Mouse (Mus musculus) gastrocnemius, adult 8-10 months (tissue): ENCODE results near the gene Myo9a. TPM values are rescaled to one million over a fixed set of nuclear protein-coding genes. Genes with fewer than 3 reads are reported as not detected.
"Not testable (repeated sequence)": the region's sequence is repeated elsewhere in the genome, so short reads cannot be mapped to it uniquely, and the experiment has no call there.

Source experiments
- DNase-seq, 2 experiments: peaks; one replicate each; pipeline ENCODE4 v3.0.0; 2022; ENCODE audit warnings: low spot score in 2 of 2
- total RNA-seq, 4 experiments: library from RNA; stranded (reverse); gene quantifications; 2 replicates each; pipeline ENCODE4 v1.2.4; 2022

Myo9a gene
- total RNA-seq, 4 experiments from 2014 or later: 7.1 to 8.6 (median 7.4) TPM

DNA sequence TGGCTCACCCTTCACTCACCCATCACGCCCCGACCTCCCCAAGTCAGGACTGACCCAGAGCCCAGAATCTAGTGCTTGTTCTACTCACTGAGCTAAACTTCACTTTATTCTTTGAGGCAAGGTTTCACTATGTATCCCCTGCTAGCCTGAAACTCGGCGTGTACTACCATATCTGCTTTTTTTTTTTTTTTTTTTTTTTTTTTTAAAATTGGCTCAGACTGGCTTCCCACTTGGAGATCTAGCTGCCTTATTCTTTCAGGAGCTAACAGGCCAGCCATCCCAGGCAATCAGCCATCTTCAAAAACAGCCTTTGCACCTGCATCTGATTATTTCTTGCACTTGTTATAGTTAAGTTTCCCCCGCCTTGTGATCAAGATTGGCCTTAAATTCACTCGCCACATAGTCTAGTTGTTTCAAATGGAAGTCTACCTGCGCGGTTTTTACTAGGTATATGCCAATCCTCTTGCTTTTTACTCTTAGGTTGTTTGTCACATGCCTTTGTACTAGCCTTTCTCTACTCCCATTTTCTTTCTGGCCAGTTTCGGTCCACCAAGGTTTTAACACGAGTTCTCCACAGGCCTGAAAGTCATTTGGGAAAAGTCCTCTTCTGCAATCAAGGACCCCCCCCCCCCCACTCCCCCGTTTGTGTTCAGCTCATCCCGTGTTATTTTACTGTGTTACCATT is 973 bp upstream of the Myo9a start:
- DNase-seq: no peak

DNA sequence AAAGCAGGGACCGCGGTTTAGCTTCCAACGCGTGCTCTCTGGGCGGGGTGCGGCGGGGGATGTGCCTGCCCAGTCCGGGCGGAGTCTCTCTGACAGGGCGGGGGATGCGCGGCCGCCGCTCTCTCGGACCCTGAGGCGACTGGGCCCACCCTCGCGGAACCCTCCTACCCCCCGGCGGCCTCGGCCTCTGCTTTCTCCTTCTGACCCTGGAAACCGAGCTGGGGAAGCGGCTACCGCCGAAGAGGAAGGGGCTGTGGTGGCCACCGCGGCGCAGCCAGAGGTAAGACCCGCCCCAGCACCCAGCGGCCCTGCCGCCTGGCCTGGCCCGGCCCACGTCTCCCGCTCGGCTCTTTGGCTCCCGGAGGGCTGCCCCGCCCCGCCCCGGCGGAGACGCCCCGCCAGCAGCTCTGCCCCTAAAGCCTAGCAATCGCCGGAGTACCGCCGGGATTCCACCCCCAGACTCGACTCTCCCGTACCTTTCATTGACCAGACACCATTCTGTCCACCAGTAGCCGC is 428 bp downstream of the Myo9a start:
- DNase-seq: peak; percentile 85 to 88

DNA sequence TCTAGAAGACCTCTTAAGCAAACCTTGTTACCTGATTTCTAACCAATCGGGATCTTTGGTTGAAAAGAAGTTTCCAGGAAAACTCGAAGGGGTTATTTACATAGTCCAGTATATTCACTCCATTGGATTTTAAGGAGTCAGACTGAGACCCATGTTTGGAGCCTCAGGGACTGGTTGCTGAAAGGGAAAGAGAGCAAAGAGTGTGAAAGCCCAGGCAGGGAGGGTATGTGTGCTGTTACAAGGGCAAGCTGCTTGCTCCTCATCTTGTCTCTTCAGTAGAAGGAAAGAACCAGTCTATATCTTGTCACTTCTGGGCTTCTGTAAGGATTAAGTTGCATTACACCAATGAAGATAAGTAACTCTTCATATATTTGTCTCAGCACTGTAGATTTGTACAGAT is 1.3 kb downstream of the Myo9a start:
- no peak for DNase-seq

DNA sequence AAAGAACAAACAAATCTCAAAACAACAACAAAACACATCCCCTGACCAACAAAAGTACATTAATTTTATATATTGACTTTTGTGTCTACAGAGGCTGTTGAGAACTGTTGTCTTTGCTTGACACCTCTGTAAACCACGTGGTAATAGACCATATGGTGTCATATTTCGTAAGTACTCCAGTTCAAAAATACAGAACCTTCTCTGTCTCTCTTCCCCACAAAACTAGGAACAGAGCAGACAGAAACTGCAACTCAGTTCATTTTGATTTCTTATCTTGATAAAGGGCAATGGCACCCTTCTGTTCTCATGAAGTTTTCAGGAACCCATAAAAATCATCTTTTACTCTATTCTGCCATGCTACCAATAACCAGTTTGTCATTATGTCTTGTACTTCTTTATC is 4.5 kb downstream of the Myo9a start:
- DNase-seq: no peak

DNA sequence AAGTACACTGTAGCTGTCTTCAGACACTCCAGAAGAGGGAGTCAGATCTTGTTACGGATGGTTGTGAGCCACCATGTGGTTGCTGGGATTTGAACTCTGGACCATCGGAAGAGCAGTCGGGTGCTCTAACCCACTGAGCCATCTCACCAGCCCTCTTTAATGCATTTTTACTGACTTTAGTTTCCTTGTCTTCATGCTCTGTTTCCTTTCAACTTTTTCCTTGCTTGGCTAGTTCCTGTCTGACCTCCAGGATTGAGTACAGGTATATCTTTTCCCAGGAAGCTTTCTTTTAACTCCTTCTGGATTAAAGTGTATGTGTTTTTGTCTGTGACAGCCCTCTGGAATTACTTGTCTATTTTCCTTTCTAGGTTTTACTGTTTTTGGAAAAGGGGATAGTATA is 6.3 kb downstream of the Myo9a start:
- not testable (repeated sequence) for DNase-seq

DNA sequence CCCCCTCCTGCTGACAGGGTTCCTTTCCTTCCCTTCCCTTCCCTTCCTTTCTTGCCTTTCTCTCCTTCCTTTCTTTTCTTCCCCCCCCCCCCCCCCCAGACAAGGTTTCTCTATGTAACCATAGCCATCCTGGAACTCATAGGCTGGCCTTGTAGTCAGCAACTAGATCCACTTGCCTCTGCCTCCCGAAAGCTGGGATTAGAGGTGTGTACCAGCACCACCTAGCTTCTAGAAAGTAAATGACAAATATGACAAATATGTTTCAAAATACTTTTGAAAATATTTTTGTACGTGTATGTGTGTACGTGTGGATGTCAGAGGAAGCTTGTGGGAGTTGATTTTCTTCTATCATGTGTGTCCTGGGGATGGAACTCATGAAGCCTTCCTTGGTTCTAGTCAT is 9.8 kb downstream of the Myo9a start:
- no peak for DNase-seq

DNA sequence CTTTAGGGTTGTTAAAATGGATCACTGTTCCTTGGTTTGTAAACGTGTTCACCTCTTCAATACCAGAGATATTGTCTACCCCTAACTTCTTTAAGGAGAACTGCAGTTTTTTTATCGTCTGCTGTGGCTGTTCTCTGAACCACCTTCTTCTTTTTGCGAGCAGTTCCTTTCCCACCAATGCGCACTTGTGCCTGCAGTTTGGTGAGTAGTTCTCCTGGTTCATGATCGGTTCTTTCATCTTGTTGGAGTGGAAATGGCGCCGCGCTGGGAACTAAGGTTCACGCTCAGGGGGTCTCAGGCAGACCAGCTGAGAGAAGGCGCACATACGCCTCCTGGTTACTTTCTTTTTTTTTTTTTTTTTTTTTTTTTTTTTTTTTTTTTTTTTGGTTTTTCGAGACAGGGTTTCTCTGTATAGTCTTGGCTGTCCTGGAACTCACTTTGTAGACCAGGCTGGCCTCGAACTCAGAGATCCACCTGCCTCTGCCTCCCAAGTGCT is 16.3 kb downstream of the Myo9a start:
- not testable (repeated sequence) for DNase-seq

DNA sequence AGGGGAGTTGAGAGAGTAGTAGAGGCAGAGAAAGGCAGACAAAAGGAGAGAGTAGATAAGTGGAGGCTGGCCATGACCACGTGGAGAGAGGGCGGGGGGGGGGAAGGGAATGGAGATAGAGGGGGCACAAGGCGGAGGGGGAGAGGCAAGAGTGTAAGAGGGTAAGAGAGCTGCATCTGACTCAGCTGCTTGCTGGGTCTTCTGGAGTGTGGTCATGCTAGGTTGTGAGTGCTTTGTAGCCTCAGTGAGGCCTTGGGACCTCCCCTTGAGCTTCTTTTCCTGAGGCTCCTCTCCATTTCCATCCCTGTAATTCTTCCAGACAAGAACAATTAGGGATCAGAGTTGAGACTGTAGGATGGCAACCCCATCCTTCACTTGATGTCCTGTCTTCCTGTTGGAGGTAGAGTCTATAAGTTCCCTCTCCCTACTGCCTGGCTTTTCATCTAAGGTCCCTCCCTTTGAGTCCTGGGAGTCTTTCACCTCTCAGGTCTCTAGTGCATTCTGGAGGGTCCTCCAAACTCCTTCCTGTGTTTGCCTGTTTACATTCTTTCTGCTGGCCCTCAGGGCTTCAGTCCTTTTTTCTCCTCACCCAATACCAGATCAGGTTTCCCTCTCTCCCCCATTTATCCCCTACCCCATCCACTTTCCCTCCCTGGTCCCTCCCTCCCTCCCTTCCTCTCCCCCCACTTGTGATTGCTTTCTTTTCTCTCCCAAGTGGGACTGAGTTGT is 55.5 kb downstream of the Myo9a start:
- not testable (repeated sequence) for DNase-seq

DNA sequence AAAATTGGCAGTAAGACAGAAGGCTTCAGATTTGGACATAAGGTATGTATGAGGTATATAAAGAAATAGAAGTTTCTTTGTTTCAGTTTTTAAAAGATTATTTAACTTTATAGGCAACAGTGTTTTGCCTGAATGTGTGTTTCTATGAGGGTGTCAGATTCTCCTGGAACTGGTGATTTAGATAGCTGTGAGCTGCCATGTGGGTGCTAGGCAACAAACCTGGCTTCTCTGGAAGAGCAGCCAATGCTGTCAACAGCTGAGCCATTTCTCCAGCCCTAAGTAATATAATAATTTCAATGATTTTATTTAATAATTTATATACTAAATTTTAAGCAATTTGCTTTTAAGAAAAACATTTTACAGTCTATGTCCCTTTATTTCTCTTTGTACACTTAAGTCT is 133.9 kb downstream of the Myo9a start:
- DNase-seq: no peak

DNA sequence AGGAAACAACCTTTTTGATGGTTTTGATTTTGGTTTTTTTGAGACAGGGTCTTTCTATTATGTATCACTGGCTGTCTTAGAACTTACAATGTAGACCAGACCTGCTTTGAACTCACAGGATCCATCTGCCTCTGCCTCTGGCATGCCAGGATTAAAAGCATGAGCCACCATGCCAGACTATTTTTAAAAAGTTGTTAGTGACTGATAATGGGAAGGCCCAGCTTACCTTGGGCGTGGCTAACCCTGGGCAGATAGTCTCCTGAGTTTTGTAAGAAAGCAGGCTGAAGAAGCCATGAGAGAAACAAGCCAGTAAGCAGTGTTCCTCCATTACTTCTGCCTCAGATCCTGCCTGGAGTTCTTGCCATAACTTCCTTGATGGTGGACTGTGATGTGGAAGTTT is 152.7 kb downstream of the Myo9a start:
- DNase-seq: no peak

DNA sequence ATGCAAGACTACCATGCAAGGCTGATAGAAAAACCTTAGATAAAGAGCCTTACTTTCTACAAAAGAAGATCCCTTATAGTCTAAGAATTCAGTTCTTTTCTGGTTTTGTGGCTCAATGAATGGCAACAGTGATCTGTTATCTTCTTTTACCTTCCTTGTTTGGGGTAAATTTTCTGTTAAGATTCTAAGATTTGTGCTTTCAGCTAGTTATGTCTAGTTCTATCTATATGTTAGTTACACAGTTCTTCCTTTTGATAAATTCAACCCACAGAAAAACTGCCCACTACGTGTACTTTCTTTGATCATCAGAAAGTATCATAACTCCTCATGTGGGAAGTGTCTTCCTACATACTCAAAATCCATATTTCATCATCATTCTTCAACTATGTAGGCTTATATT is 164.1 kb downstream of the Myo9a start:
- no peak for DNase-seq

DNA sequence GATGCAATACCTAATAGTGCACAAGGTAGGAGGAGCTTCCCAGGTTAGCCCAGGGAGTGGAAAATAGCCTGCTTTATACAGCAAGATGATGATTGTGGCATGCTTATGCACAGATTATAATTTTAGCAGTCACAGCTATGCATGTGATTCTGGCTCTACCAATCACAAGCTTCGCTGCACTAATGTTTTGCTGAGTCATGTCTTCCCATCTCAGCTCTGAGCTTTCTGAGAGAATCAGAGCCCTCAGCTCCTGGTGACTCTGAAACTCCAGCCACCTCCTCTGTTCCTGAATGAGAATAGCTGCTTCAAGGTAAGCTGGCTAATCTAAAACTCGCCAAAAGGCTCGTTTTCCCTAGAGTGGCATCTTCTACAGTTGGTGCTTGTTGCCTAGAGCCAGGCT is 179.6 kb downstream of the Myo9a start:
- DNase-seq: no peak

DNA sequence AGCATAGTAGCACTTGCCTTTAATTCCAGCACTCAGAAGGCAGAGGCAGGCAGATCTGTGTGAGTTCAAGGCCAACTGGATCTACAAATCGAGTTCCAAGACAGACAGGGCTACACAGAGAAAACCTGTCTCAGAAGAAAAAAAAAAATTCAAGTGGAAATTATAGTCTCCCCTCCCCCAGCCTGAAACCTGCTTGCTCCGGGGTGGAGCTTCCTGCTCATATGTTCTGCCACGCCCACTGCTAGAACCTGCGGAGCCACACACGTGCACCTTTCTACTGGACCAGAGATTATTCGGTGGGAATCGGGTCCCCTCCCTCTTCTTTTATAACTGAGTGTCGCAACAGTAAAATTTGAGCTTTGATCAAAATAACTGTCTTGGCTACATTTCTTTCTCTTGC is 185.2 kb downstream of the Myo9a start:
- not testable (repeated sequence) for DNase-seq

DNA sequence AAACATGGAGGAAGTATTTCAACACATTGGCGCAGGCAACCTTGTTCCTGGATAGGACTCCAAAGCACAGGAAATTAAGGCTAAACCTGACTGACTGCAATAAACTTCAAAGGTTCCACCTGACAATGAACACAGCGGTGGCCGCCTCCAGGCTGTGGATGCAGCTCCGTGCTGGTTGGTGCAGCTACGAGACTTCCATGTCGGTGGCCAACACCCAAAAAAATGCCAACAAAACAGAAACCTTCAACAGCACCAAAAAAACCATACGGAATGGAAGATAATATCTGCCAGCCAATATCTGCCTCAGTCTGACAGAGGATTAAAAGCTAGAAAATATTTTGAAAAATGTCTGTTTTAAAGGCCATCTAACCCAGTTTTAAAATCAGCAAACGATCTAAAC is 187.8 kb downstream of the Myo9a start:
- DNase-seq: no peak

DNA sequence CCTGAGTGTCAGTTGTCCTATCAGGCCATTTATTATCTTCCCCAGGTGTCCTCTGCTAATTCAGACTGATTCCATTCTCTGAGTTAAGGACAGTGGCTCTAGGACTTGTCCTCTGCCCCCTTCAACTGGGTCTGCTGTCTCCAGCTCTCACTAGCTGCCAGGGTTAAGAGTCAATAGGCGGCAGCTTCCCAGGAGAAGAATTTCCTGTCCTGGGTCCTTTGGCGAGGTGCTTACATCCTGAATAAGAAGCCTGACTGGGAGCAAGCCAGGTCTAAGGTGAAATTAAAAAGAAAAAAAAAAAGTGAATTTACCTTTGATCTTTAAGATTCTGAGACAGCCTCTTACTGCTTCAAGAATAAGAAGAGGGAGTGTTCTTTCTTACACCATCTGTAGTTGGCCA is 189.0 kb downstream of the Myo9a start:
- no peak for DNase-seq

DNA sequence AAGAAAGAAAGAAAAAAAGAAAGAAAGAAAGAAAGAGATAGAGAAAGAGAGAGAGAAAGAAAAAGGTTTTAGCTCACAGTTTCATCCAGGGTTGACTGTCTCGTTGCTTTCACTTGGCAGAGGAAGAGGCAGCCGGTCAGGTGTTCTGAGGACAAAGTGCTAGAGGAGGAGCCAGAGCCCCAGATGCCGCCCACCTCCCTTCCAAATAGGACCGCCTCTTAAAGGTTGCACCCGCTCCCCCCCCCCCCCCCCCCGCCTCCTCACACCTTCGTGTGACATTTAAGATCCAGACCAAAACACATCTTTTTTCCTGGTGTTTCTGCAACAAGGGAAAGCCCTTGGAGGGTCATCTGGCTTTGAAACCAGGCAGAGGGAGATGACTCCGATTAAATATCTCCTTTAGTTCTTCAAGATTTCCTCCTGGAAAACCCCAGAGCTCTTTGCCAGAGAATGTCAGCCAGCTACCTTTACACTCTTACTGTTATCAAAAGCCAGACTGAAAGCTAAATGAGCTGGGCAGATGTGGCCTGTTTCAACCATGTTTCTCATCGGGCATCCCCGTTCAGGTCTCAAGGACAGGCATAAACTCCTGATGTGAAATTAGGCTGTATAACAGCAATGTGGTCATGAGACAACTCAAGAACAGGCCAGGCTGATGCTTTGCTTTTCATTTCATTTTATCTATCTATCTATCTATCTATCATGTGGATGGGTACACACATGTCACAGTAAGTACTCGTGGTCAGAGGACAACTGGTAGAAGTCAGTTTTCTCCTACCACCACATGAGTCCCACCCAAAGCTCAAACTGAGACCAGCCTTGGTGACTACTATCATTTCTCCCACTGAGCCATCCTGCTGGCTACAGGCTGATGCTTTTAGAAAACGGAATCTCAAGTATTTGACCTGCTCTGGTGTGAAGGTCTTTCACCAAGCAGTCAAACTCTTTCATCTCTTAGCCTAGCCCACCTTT is 190.5 kb downstream of the Myo9a start:
- DNase-seq: no peak

DNA sequence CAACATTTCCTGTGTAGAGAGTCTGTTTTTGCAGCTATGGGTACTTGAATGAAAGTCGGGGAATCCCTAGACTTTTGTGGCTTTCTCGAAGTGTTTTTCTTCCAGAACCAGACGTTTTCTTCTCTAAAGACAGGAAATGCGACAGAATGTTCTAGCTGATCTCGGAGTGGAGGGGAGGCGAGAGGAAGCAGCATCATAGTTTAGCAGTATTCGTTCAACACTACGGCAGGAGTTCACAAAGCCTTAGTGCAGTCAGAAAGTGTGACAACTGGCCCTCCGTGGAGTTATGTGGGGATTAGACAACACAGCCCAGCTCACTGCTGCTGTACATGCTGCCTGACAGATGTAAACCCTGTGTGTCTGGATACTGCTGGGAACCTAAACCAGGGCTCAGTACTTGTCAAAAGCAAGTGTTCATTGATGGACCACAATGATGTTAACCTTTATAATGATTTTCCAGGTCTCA is 191.2 kb downstream of the Myo9a start:
- no peak for DNase-seq

DNA sequence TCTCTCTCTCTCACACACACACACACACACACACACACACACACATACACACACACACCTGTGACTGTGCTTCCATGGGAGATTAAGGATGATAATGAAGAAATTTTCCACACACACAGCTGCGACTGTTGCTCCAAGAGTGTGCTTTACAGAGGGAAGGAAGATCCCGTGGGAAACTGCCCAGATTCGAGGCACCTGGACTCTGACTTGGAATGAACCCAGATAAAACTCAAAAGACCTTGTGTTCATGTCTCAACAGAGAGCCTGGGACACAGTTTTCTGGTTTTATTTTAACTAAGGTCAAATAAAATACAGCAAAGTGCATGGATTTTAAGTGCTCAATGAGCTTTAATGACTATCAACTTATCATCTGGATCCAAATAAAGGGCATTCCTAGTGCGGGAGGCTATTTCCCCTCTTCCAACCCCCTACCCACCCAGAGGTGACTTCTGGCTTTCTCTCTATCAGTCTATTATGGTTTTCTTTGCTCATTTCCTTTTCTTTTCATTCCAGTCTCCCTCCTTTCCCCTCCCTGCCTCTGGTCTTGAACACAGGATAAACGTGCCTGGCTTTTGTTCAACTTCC is 191.9 kb downstream of the Myo9a start:
- no peak for DNase-seq

DNA sequence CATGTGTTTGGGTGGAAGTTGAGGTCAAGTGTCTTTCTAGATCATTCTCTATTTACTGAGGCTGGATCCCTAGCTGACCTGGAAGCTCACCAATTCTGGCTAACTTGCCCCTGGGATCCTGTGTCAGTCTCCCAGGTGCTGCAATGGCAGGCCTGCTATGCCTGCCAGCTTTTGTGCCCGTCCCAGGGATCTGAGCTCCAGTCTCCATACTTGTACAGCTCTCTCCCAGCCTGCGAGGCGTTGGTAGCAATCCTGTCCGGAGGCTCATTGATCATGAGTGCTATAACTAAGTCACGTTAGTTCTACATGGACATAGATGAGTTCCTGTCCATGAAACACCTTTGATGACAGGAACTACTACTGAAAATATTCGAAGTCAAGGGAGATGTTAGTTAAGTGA is 193.1 kb downstream of the Myo9a start:
- DNase-seq: no peak

DNA sequence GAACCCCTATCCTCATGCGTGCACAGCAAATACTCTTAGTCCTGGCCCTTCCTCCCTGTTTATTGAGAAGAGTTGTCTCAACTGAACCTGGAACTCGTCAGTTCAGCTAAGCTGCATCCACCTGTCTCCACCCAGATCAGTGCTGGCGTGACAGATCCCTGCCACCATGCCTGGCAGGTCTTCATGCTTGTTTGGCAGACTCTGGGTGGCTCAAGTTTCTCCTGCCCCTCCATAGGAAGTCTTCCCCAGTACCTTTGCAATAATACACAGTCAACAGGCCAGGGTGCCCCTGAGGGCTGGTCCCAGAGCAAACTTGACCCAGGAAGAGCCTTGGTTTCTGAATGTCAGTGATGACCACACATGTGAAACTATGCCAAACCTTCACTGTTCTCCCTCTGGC is 194.5 kb downstream of the Myo9a start:
- no peak for DNase-seq

DNA sequence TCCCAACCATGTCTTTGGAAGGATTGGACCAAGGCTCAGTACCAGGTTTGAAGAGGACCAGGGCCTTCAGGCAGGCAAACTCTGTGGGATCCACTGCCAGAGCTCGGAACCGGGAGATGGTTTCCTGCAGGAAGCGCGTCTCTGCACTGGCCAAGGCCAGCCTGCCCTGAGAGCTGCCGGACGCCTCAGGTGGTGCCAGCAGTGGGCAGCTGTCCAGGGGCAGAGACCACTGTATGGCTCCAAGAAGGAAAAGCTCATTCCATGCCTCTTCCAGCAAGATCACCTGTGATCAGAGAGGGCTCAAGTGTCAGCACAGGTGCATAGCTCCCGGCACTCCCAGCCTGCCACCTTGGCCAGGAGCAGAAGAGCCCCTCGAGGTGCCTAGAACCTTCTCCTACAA is 196.6 kb downstream of the Myo9a start:
- DNase-seq: no peak
